Mouse (Mus musculus) ES-Bruce4 (cell line): Measurements from ENCODE around the gene Nipbl.

Experiments
- CTCF ChIP-seq: IDR thresholded peaks from one replicate; pipeline ENCODE4 v1.8.1; 2011; ENCODE audit warnings: low read depth, low read length
- EP300 ChIP-seq: IDR thresholded peaks from 2 replicates; pipeline ENCODE4 v1.6.1; 2011; ENCODE audit warnings: low read depth, low read length; ENCODE audit not compliant: insufficient read depth
- POLR2A ChIP-seq: IDR thresholded peaks from one replicate; pipeline ENCODE4 v1.8.1; 2011; ENCODE audit warnings: low read length; ENCODE audit not compliant: insufficient read depth

DNA sequence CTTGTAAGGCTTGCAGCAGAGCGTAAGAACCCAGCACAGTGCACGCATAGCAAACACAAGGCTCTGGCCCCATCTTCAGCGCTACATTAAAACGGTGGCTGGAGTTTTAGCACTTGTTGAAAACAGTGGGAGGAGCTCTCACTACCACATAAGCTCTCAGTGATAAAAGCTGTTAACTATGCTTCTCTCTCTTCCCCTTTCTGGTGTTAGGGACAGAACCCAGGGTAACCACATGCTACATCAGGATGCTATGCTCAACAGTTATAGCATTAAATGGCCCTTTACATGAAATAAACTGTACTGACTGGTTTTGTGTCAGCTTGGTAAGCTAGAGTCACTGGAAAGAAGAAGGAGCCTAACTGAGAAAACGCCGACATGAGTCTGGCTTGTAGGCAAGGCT, 150.1 kb downstream of the Nipbl start:
- TF ChIP-seq POLR2A (no peak), CTCF (no peak), EP300 (no peak)
